Mouse (Mus musculus) intestine, embryonic 16.5 days (tissue): Measurements from ENCODE around the gene Slc13a5. TPM values are rescaled to one million over a fixed set of nuclear protein-coding genes. Genes with fewer than 3 reads are reported as not detected.
A peak's percentile ranks its signal among the peaks of the same experiment; 100 is the strongest.

ENCODE experiments used
- ATAC-seq: fragments of 200-750 bp; cut with Nextera tagmentation; 2 replicates; pipeline ENCODE4 v1.8.0; 2017; ENCODE audit warnings: moderate TSS enrichment, moderate library complexity
- H3K27ac ChIP-seq: fragments of 300-500 bp; sonication (generic); 2 replicates; pipeline ENCODE4 v1.5.1; 2014; ENCODE audit warnings: mild to moderate bottlenecking, low read length
- H3K27me3 ChIP-seq: fragments of 300-500 bp; sonication (generic); replicated peaks from 2 replicates; pipeline ENCODE4 v1.6.1; 2014; ENCODE audit warnings: low read length, control low read depth, mixed read lengths; ENCODE audit not compliant: control insufficient read depth, insufficient read depth
- H3K36me3 ChIP-seq: fragments of 300-500 bp; sonication (generic); 2 replicates; pipeline ENCODE4 v1.6.1; 2014; ENCODE audit warnings: low read length, control low read depth; ENCODE audit not compliant: control insufficient read depth, insufficient read depth
- H3K4me1 ChIP-seq: fragments of 300-500 bp; sonication (generic); 2 replicates; pipeline ENCODE4 v1.6.1; 2014; ENCODE audit warnings: low read length, control low read depth, mixed read lengths; ENCODE audit not compliant: control insufficient read depth, insufficient read depth
- H3K4me2 ChIP-seq: fragments of 300-500 bp; sonication (generic); 2 replicates; pipeline ENCODE4 v1.6.1; 2014; ENCODE audit warnings: low read depth, low read length, control low read depth
- H3K4me3 ChIP-seq: fragments of 300-500 bp; sonication (generic); 2 replicates; pipeline ENCODE4 v1.5.1; 2014; ENCODE audit warnings: mild to moderate bottlenecking, low read length
- H3K9ac ChIP-seq: fragments of 300-500 bp; sonication (generic); 2 replicates; pipeline ENCODE4 v1.6.1; 2014; ENCODE audit warnings: low read depth, low read length
- H3K9me3 ChIP-seq: fragments of 300-500 bp; sonication (generic); 2 replicates; pipeline ENCODE4 v1.6.1; 2016; ENCODE audit warnings: low read length, control low read depth; ENCODE audit not compliant: control insufficient read depth
- WGBS: fragments of 180-500 bp; shearing (Covaris S2); extraction: QIAGEN DNeasy Blood & Tissue Kit; methylation state at CpG from one replicate; pipeline ENCODE4 v1.1.7; 2014; 5-methylcytosine and 5-hydroxymethylcytosine counted together
- polyA plus RNA-seq: library from polyadenylated mRNA; unstranded; fragments of >200 nt; fragmentation: Nextera tagmentation; extraction: Ambion mirVana; gene quantifications from 2 replicates; pipeline ENCODE4 v1.2.1, GENCODE M21; 2015

The Slc13a5 gene
- polyA plus RNA-seq, 1 experiment from 2014 or later = 0.16 TPM

DNA sequence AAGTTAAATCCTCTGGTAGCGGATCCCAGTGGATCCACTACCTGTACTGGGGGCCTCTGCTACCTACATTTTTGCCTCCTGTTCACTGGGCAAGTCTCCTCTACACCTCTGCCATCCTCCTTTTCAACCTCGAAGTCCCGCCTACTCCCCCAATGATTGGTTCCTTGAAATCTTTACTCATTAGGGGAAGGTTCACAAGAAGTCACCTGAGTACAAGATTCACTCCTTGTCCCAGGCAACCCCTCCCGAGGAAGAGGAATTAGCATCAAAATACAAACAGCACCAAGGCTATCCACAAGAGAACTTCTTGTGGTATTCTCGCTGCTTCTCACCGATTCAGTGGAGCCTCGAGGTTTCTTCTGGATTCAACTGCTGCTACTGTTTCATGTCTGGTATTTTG is 35.0 kb downstream of the Slc13a5 start:
- Histone ChIP-seq H3K27me3 (no peaks in the 10 kb centered on the region), H3K9ac (no peak overlapping the region), H3K4me3 (no peak overlapping the region), H3K27ac (no peak overlapping the region), H3K4me1 (no peaks in the 10 kb centered on the region), H3K36me3 (no peaks in the 10 kb centered on the region), H3K9me3 (no peaks in the 10 kb centered on the region), H3K4me2 (no peak overlapping the region)
- no peak for ATAC-seq
- 85% methylated on average over 7 of the region's 7 CpGs for WGBS

DNA sequence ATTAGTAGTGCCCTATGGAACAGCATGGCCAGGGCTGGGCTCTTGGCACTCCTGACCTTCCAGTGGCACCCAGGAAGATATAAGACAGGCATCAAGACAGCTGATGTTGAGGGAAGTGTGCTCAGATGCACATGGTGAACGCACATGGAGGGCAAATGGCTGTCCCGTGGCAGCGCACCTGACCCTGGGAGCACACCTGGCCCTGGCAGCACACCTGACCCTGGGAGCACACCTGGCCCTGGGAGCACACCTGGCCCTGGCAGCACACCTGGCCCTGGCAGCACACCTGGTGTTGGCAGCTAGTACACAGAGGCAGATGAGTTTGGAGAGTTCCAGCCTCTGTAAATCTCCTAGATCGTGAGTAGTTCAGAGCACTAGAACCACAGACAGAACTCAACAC is 38.5 kb downstream of the Slc13a5 start:
- no peak overlapping the region for H3K4me2 ChIP-seq
- H3K27ac ChIP-seq = no peak overlapping the region
- no peaks in the 10 kb centered on the region for H3K36me3 ChIP-seq
- H3K4me3 ChIP-seq = no peak overlapping the region
- no peaks in the 10 kb centered on the region for H3K9me3 ChIP-seq
- no peak overlapping the region for H3K9ac ChIP-seq
- WGBS = 91% methylated on average over 4 of the region's 4 CpGs
- no peaks in the 10 kb centered on the region for H3K27me3 ChIP-seq
- no peaks in the 10 kb centered on the region for H3K4me1 ChIP-seq
- no peak for ATAC-seq

DNA sequence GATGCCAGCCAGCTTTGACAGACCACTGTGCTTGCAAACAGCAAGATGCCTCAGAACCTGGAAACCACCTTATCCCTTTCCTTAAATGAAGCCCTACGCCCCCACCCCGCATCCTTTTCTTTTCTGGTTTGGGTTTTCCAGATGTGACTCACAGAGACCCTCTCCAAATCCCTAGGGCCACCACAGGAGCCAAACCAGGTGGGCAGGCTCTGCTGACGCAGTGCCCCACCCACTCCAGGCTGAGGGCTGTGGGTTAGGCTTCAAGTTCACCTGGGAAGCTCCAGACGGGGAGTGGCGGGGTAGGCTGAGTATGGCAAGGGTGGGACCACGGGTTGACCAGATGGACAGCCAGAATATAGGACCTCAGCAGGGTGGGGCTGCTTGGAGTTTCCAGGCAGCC is 40.1 kb downstream of the Slc13a5 start:
- whole genome bisulfite sequencing = 88% methylated on average over 6 of the region's 6 CpGs

DNA sequence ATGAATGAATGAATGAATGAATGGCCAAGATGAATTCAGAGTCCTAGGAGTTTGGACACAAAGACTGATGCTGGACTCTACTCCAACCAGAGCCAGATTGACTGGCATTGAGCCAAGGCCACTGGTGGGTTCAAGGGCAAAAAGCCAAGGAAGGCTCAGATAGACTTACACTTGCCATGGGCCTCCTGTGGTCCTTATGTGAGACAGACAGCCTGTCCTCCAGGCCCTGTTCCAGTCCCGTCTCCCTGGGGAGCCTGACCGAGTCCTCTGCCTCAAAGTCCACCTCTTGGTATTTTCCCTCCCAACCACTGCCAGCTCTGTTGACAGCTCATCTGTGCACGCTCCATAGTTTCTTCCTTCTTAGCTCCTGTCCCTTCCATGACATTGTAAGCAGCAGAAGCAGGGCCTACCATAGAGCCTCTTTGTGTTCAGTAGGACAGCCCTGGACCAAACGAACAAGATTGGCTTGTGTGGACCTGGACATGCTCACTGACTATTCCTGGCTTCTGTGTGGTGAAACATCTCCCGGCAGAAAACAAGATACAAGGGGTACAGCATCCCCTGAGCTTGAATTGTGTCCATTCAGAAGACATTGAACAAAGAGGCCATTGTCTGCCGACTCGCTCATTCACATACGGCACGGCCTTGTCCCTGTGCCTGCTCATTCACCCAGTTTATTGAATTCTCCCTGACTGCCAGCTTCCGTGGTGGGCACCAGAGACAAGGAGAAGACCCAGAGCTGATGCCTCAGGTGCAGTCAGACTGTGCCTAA is 40.8 kb downstream of the Slc13a5 start:
- 71% methylated on average over 10 of the region's 10 CpGs for WGBS
- no peaks in the 10 kb centered on the region for H3K27me3 ChIP-seq
- no peak overlapping the region for H3K9ac ChIP-seq
- H3K4me1 ChIP-seq = no peaks in the 10 kb centered on the region
- no peak overlapping the region for H3K4me2 ChIP-seq
- no peak overlapping the region for H3K4me3 ChIP-seq
- ATAC-seq = no peak; the same call in 1 of the 2 replicates
- H3K27ac ChIP-seq = no peak overlapping the region
- H3K9me3 ChIP-seq = no peaks in the 10 kb centered on the region
- H3K36me3 ChIP-seq = no peaks in the 10 kb centered on the region

More for the DNA sequence above, 40.1 kb downstream of the Slc13a5 start:
- Histone ChIP-seq H3K9me3 (no peaks in the 10 kb centered on the region), H3K27ac (no peak overlapping the region), H3K4me3 (no peak overlapping the region), H3K36me3 (no peaks in the 10 kb centered on the region), H3K4me2 (no peak overlapping the region), H3K4me1 (no peaks in the 10 kb centered on the region), H3K27me3 (no peaks in the 10 kb centered on the region), H3K9ac (no peak overlapping the region)
- no peak for ATAC-seq

DNA sequence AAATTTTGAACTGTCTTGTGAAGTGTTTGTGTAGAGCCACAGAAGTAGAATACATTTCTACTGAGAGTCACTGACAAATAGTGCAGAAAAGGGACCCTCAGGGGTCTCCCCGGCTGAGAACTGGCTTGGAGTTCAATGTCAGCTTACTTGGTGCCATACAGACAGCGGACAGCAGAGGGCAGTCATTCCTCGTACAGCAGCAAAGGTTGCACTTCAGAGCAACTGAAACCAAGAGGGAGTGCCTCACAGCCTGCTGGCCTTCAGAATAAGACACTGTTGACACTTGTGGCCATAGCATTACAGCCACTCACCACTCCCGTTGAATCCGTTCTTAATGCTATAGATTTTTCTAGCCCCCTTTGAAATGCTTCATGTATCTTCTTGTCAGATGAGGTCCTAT is 42.2 kb downstream of the Slc13a5 start:
- H3K4me1 ChIP-seq = no peaks in the 10 kb centered on the region
- H3K27me3 ChIP-seq = no peaks in the 10 kb centered on the region
- no peak for ATAC-seq
- H3K36me3 ChIP-seq = no peaks in the 10 kb centered on the region
- no peaks in the 10 kb centered on the region for H3K9me3 ChIP-seq
- H3K4me3 ChIP-seq = no peak overlapping the region
- H3K4me2 ChIP-seq = no peak overlapping the region
- H3K9ac ChIP-seq = no peak overlapping the region
- H3K27ac ChIP-seq = no peak overlapping the region
- WGBS = 10% methylated on average over 5 of the region's 5 CpGs

DNA sequence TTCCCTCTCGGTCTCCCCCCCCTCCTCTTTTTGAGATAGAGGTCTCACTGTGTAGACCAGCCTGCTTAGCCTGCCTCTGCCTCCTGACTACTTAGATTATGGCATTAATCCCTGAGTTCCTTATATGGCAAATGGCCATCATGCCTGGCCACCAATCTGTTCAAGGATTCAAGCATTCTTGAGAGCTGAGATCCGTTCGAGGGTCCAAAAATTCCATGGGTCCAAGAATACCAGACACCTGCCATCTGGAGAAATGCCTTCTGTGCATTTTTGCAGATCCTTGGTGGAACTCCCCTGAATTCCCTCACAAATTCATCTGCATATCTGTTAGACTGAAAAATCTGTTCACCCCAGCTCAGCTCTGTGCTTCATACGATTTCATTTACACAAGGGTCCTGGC is 43.6 kb downstream of the Slc13a5 start:
- Histone ChIP-seq H3K4me1 (no peaks in the 10 kb centered on the region), H3K4me2 (no peak overlapping the region), H3K27me3 (no peaks in the 10 kb centered on the region), H3K9me3 (no peaks in the 10 kb centered on the region), H3K9ac (no peak overlapping the region), H3K36me3 (no peaks in the 10 kb centered on the region), H3K4me3 (no peak overlapping the region), H3K27ac (no peak overlapping the region)
- no peak for ATAC-seq
- WGBS = 81% methylated on average over 4 of the region's 4 CpGs

DNA sequence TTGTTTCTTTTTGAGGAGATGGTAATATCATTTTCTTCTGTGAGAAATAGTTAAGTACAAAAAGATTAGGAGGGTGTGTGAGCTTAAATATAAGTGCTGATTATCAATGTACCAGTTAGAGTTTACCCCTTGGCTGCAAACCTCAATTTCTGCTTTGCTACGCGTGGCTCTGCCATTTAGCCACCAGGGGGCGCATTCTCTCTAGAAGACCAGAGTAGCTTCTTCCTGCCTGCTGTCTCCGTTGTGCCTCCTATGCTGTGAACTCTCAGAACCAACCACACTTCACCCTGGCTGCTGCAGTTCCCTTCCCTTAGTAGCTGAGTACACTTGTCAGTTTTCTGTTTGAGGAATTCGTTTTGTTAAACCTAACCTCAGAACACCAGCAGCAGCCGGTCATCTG is 45.7 kb downstream of the Slc13a5 start:
- Histone ChIP-seq H3K9me3 (no peaks in the 10 kb centered on the region), H3K4me1 (no peaks in the 10 kb centered on the region), H3K9ac (no peak overlapping the region), H3K4me3 (no peak overlapping the region), H3K27me3 (no peaks in the 10 kb centered on the region), H3K27ac (no peak overlapping the region), H3K4me2 (no peak overlapping the region), H3K36me3 (no peaks in the 10 kb centered on the region)
- 18% methylated on average over 6 of the region's 6 CpGs for WGBS
- ATAC-seq = peak; percentile 18; the same call in 1 of the 2 replicates

DNA sequence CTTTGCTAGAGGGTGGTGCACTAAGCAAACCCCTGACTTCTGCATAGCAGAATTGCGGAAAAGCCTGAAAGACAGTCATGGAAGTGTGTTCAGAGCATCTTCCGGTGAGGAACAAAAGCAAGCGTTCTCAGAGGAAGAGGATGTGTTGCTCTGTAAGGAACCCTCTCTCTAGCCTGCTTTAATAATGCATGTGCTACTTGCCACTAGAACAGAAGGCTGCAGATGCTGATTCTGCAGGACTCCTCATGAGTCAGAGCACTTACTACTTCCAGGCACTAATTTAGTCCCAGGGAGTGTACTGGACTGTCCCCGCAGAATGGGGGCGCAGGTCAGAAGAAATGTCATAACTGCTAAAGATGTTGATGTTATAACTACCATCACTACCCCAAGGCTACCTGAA is 49.9 kb downstream of the Slc13a5 start:
- no peak overlapping the region for H3K27ac ChIP-seq
- no peaks in the 10 kb centered on the region for H3K36me3 ChIP-seq
- H3K27me3 ChIP-seq = no peaks in the 10 kb centered on the region
- no peak overlapping the region for H3K4me3 ChIP-seq
- no peaks in the 10 kb centered on the region for H3K4me1 ChIP-seq
- H3K9ac ChIP-seq = no peak overlapping the region
- WGBS = 79% methylated on average over 5 of the region's 5 CpGs
- H3K9me3 ChIP-seq = no peaks in the 10 kb centered on the region
- ATAC-seq = no peak
- H3K4me2 ChIP-seq = no peak overlapping the region

DNA sequence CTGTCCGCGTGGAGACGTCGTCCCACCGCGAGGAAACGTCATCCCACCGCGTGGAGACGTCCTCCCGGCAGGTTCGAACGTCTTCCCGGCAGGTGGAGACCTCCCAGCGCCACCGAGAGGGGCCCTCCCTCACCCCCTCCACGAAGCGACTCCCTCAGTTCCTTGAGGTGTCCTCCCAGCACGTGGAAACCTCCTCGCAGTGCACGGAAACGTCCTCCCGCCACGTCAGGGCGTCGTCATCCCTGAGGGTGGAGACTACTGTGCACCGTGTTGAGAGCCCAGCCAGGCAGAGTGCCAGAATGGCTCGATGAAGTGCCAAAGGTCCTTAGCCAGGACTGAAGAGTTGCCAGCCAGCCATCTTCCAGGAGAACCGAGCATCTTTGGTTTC is 51.6 kb downstream of the Slc13a5 start, which contains the start of gene Med31:
TSS of gene Med31 (minus strand) at position 183 of the 388 bp plus-strand sequence.
- H3K27ac ChIP-seq = peak within 1 kb of the TSS; percentile 74
- ATAC-seq = peak; percentile 90
- WGBS = 1% methylated on average over 29 of the region's 29 CpGs
- H3K36me3 ChIP-seq = peaks cover 7% of the 10 kb centered on the region; the same call in 1 of the 2 replicates
- H3K4me3 ChIP-seq = peak within 1 kb of the TSS; percentile 62
- no peaks in the 10 kb centered on the region for H3K9me3 ChIP-seq
- no peaks in the 10 kb centered on the region for H3K27me3 ChIP-seq
- peak within 1 kb of the TSS; percentile 98 for H3K4me2 ChIP-seq
- H3K4me1 ChIP-seq = no peaks in the 10 kb centered on the region
- H3K9ac ChIP-seq = peak within 1 kb of the TSS; percentile 84
